Comparison of ENCODE assay signal across 17 mouse cellular contexts in genomic region chr17:10333321-10333720, GRCm38 (mm10). TPM values are rescaled to one million over a fixed set of nuclear protein-coding genes. Genes with fewer than 3 reads are reported as not detected.
DNase-seq lines count a peak whose midpoint lies in the region; ATAC-seq and TF ChIP-seq lines count a peak whose summit lies in the region.
"Had no signal": no experiment of that assay in that cellular context is flagged by ENCODE, and none has a peak within 500 bp of the region (broad histone marks: within the 10 kb centered on the region; RNA-seq: fewer than 3 reads in every experiment).

No protein-coding gene starts in this region.

- no peak for TF ChIP-seq EP300 in liver, postnatal 0 days (IDR thresholded peaks at IDR 0.05; ENCODE audit: low read depth)

- no peak for TF ChIP-seq CTCF in liver, postnatal 0 days (IDR thresholded peaks at IDR 0.05; ENCODE audit: low read depth)

- H3K4me1 ChIP-seq in heart, embryonic 13.5 days = peaks cover 66% of the 10 kb centered on the region
- peaks cover 11% of the 10 kb centered on the region for H3K4me1 ChIP-seq in brown adipose tissue, adult 24 weeks (ENCODE audit: control insufficient read depth, insufficient read depth, insufficient read length, low read length)
- peaks cover 51% of the 10 kb centered on the region for H3K4me1 ChIP-seq in forebrain, embryonic 13.5 days
- H3K4me1 ChIP-seq in liver, postnatal 0 days (ENCODE audit: insufficient read depth) = peaks cover 7% of the 10 kb centered on the region; the same call in 1 of the 2 replicates

- no peak overlapping the region for H3K4me3 ChIP-seq in heart, embryonic 13.5 days
- no peak overlapping the region for H3K4me3 ChIP-seq in brown adipose tissue, adult 24 weeks (ENCODE audit: insufficient read depth, low read depth, low read length)
- H3K4me3 ChIP-seq in forebrain, embryonic 13.5 days = no peak overlapping the region
- no peak overlapping the region for H3K4me3 ChIP-seq in liver, postnatal 0 days (ENCODE audit: low read depth, low read length)
- H3K4me3 ChIP-seq: left cerebral cortex, adult 2 months; limb, embryonic 15.5 days; stomach, embryonic 15.5 days had no signal

- 52% methylated on average over 8 of the region's 8 CpGs for WGBS in heart, embryonic 13.5 days
- WGBS in forebrain, embryonic 13.5 days = 93% methylated on average over 8 of the region's 8 CpGs
- WGBS in liver, postnatal 0 days (ENCODE audit: insufficient replicate concordance) = 80% methylated on average over 8 of the region's 8 CpGs

- peak overlapping the region; percentile 98 for H3K27ac ChIP-seq in heart, embryonic 13.5 days (replicated peaks)
- H3K27ac ChIP-seq in brown adipose tissue, adult 24 weeks (replicated peaks; ENCODE audit: low read depth, low read length) = peak overlapping the region; percentile 38
- H3K27ac ChIP-seq in forebrain, embryonic 13.5 days = peak overlapping the region; percentile 66; the same call in 1 of the 2 replicates
- no peak overlapping the region for H3K27ac ChIP-seq in liver, postnatal 0 days (ENCODE audit: low read depth)
- H3K27ac ChIP-seq: limb, embryonic 15.5 days; stomach, embryonic 15.5 days had no signal

- peak overlapping the region; percentile 60; the same call in 1 of the 2 replicates for H3K9ac ChIP-seq in heart, embryonic 13.5 days
- H3K9ac ChIP-seq in forebrain, embryonic 13.5 days = no peak overlapping the region
- no peak overlapping the region for H3K9ac ChIP-seq in liver, postnatal 0 days (replicated peaks)
- H3K9ac ChIP-seq: limb, embryonic 15.5 days; stomach, embryonic 15.5 days had no signal

- H3K36me3 ChIP-seq in heart, embryonic 13.5 days = peaks cover 6% of the 10 kb centered on the region
- H3K36me3 ChIP-seq in forebrain, embryonic 13.5 days (ENCODE audit: poor library complexity, severe bottlenecking) = no peaks in the 10 kb centered on the region
- no peaks in the 10 kb centered on the region for H3K36me3 ChIP-seq in liver, postnatal 0 days (replicated peaks; ENCODE audit: insufficient read depth, low read length)
- H3K36me3 ChIP-seq: limb, embryonic 15.5 days; stomach, embryonic 15.5 days had no signal

- H3K27me3 ChIP-seq in heart, embryonic 13.5 days (replicated peaks) = no peaks in the 10 kb centered on the region
- no peaks in the 10 kb centered on the region for H3K27me3 ChIP-seq in forebrain, embryonic 13.5 days
- peaks cover 15% of the 10 kb centered on the region for H3K27me3 ChIP-seq in liver, postnatal 0 days (ENCODE audit: insufficient read depth, low read length)
- H3K27me3 ChIP-seq: limb, embryonic 15.5 days; stomach, embryonic 15.5 days had no signal

- DNase-seq in heart, postnatal 4 days = no peak
- peak; percentile 8 for DNase-seq in liver, postnatal 0 days
- DNase-seq in cerebellum, postnatal 25 days = no peak
- DNase-seq in urinary bladder, postnatal 14 days (ENCODE audit: low spot score) = no peak
- DNase-seq: cerebellum, adult 18-20 months; gastrocnemius, postnatal 36 days; kidney, adult 18-20 months; lung, postnatal 10 days; right cerebral cortex, postnatal 25 days; thymus, postnatal 4 days had no signal

- ATAC-seq in heart, embryonic 13.5 days (ENCODE audit: extremely low read depth, insufficient number of reproducible peaks, low FRiP score, low TSS enrichment) = no peak
- ATAC-seq in forebrain, embryonic 13.5 days = no peak
- ATAC-seq in liver, postnatal 0 days = no peak
- ATAC-seq in inflammation-experienced regulatory T-cells, adult 6 months = no peak

- peak overlapping the region; percentile 81; the same call in 1 of the 2 replicates for H3K4me2 ChIP-seq in heart, embryonic 13.5 days
- H3K4me2 ChIP-seq in forebrain, embryonic 13.5 days = no peak overlapping the region
- no peak overlapping the region for H3K4me2 ChIP-seq in liver, postnatal 0 days (ENCODE audit: low read depth, low read length)
- H3K4me2 ChIP-seq: limb, embryonic 15.5 days; stomach, embryonic 15.5 days had no signal

- no peaks in the 10 kb centered on the region for H3K9me3 ChIP-seq in heart, embryonic 13.5 days
- H3K9me3 ChIP-seq in forebrain, embryonic 13.5 days (replicated peaks) = no peaks in the 10 kb centered on the region
- H3K9me3 ChIP-seq in liver, postnatal 0 days (ENCODE audit: low read length) = no peaks in the 10 kb centered on the region
- H3K9me3 ChIP-seq: limb, embryonic 15.5 days; stomach, embryonic 15.5 days had no signal

RNA-seq across cellular contexts. Expression of gene Qk, which starts 13.7 kb away (rescaled TPM):
- polyA plus RNA-seq in heart, embryonic 13.5 days (2015; fragmentation: Nextera tagmentation; extraction: Ambion mirVana) = 32.9 and 37.0 TPM in 2 replicates
- 100 to 1,000 TPM; 588 to 671 TPM for total RNA-seq in heart, postnatal 4 days (2021)
- polyA plus RNA-seq in brown adipose tissue, adult 24 weeks (2012; ENCODE audit: insufficient read depth, insufficient read length, missing spikeins) = 165 and 326 TPM in 2 replicates
- polyA plus RNA-seq in forebrain, embryonic 13.5 days (2015; fragmentation: Nextera tagmentation; extraction: Ambion mirVana) = 54.1 and 56.1 TPM in 2 replicates
- 9.1 and 9.9 TPM in 2 replicates for polyA plus RNA-seq in liver, postnatal 0 days (2015; fragmentation: Nextera tagmentation; extraction: Ambion mirVana)
- polyA plus RNA-seq in inflammation-experienced regulatory T-cells, adult 6 months (2017; shearing (Covaris generic)) = 10 to 100 TPM in 2 of 3 experiments, 1 to 10 TPM in 1; 9.6 to 17.0 (median 15.1) TPM
